Mouse (Mus musculus) midbrain, embryonic 15.5 days (tissue): ENCODE data around the gene Gas2l1. TPM values are rescaled to one million over a fixed set of nuclear protein-coding genes. Genes with fewer than 3 reads are reported as not detected.
"Not testable (repeated sequence)": the region's sequence is repeated elsewhere in the genome, so short reads cannot be mapped to it uniquely, and the experiment has no call there.

ENCODE experiments used
- ATAC-seq: fragments of 200-750 bp; cut with Nextera tagmentation; replicated peaks from 2 replicates; pipeline ENCODE4 v1.8.0; 2017; ENCODE audit warnings: moderate TSS enrichment
- H3K27ac ChIP-seq: fragments of 300-500 bp; sonication (generic); 2 replicates; pipeline ENCODE4 v1.5.1; 2015; ENCODE audit warnings: mild to moderate bottlenecking, inconsistent platforms
- H3K27me3 ChIP-seq: fragments of 300-500 bp; sonication (generic); replicated peaks from 2 replicates; pipeline ENCODE4 v1.6.1; 2015; ENCODE audit warnings: inconsistent platforms
- H3K36me3 ChIP-seq: fragments of 300-500 bp; sonication (generic); replicated peaks from 2 replicates; pipeline ENCODE4 v1.6.1; 2015; ENCODE audit warnings: inconsistent platforms
- H3K4me1 ChIP-seq: fragments of 300-500 bp; sonication (generic); 2 replicates; pipeline ENCODE4 v1.6.1; 2015; ENCODE audit warnings: inconsistent platforms
- H3K4me2 ChIP-seq: fragments of 300-500 bp; sonication (generic); 2 replicates; pipeline ENCODE4 v1.6.1; 2015; ENCODE audit warnings: inconsistent platforms, mild to moderate bottlenecking, moderate library complexity
- H3K4me3 ChIP-seq: fragments of 300-500 bp; sonication (generic); 2 replicates; pipeline ENCODE4 v1.5.1; 2015; ENCODE audit warnings: mild to moderate bottlenecking, inconsistent platforms
- H3K9ac ChIP-seq: fragments of 300-500 bp; sonication (generic); 2 replicates; pipeline ENCODE4 v1.6.1; 2015; ENCODE audit warnings: mild to moderate bottlenecking, inconsistent platforms
- H3K9me3 ChIP-seq: fragments of 300-500 bp; sonication (generic); 2 replicates; pipeline ENCODE4 v1.6.1; 2016; ENCODE audit warnings: inconsistent platforms
- WGBS: fragments of 180-500 bp; shearing (Covaris S2); methylation state at CpG from one replicate; pipeline ENCODE4 v1.1.7; 2015; ENCODE audit warnings: mixed read lengths; 5-methylcytosine and 5-hydroxymethylcytosine counted together
- polyA plus RNA-seq: library from polyadenylated mRNA; unstranded; fragments of >200 nt; fragmentation: Nextera tagmentation; extraction: Ambion mirVana; gene quantifications from 2 replicates; pipeline ENCODE4 v1.2.1, GENCODE M21; 2015

Gene Gas2l1
- polyA plus RNA-seq, 1 experiment from 2014 or later: 25.2 TPM

DNA sequence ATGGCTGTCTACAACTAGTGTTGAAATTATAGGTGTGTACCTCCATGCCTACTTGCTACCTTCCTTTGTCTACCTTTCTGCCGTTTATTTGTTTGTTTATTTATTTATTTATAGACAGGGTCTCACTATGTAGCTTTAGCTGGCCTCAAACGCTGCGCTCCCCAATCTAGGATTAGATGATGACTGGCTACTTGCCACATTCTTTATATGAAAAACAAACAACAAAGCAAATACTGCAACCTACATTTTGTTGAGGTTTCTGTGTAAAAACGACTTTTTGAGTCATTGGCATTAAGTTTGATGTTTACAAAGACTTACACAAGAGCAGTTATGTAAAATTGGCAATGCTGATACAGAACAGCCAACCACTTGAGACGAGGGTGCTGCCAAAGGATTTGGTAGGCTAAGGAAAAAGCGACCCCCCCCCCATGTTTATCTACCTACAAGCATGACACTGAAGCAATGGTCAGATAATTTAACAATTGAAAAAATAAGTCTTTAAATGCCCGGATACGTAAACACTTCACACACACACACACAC is 31.4 kb upstream of the Gas2l1 start:
- Histone ChIP-seq H3K36me3 (peaks cover 7% of the 10 kb centered on the region), H3K27me3 (no peaks in the 10 kb centered on the region), H3K4me1 (peaks cover 39% of the 10 kb centered on the region), H3K9me3 (no peaks in the 10 kb centered on the region), H3K9ac (no peak overlapping the region), H3K4me2 (peak overlapping the region; percentile 72), H3K4me3 (peak overlapping the region; percentile 66), H3K27ac (no peak overlapping the region)
- ATAC-seq: no peak
- WGBS: 68% methylated on average over 8 of the region's 8 CpGs

DNA sequence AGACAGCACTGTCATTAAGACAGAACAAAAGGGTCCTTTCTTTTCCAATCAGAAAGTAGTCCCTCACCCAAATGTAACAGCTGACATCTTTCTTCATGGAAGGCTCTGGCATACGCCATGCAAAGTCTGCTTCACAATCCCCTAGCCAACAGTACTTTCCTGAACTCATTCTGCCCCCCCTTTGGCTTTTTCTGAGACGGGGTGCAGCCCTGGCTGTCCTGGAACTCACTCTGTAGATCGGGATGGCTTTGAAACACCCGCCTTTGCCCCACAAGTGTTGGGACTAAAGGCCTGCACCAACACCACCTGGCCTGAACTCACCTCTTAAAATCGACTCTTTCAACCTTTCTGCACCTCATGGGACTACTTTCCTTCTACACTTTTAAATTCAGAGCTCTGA is 30.8 kb upstream of the Gas2l1 start:
- H3K9me3 ChIP-seq: no peaks in the 10 kb centered on the region
- 88% methylated on average over 5 of the region's 5 CpGs for WGBS
- peaks cover 33% of the 10 kb centered on the region for H3K4me1 ChIP-seq
- H3K36me3 ChIP-seq: peaks cover 12% of the 10 kb centered on the region
- no peak for ATAC-seq
- H3K27me3 ChIP-seq: no peaks in the 10 kb centered on the region
- no peak overlapping the region for H3K4me3 ChIP-seq
- no peak overlapping the region for H3K9ac ChIP-seq
- no peak overlapping the region for H3K27ac ChIP-seq
- no peak overlapping the region for H3K4me2 ChIP-seq

DNA sequence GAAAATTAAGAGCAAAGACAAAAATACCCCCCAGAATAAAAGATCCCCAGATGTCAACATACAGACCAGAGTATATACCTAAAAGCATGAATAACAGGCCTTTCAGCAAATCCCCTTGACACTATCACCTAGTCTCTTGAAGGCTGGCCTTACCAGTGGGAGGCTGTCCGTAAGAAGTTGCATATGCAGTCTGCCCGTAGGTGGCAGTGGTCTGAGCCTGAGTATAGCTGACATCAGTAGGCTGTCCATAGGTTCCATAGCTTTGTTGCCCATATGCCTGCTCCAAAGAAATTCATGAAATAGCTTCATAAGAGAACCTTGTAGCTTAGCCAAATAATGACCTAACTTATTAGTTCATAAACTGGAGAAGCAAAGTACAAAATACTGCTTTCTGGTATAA is 26.6 kb upstream of the Gas2l1 start:
- H3K36me3 ChIP-seq: peaks cover 36% of the 10 kb centered on the region
- no peak overlapping the region for H3K4me3 ChIP-seq
- H3K27me3 ChIP-seq: no peaks in the 10 kb centered on the region
- H3K9ac ChIP-seq: no peak overlapping the region
- 24% methylated on average over 2 of the region's 2 CpGs for WGBS
- H3K27ac ChIP-seq: no peak overlapping the region
- H3K4me2 ChIP-seq: no peak overlapping the region
- peaks cover 17% of the 10 kb centered on the region for H3K4me1 ChIP-seq
- H3K9me3 ChIP-seq: no peaks in the 10 kb centered on the region
- no peak for ATAC-seq

DNA sequence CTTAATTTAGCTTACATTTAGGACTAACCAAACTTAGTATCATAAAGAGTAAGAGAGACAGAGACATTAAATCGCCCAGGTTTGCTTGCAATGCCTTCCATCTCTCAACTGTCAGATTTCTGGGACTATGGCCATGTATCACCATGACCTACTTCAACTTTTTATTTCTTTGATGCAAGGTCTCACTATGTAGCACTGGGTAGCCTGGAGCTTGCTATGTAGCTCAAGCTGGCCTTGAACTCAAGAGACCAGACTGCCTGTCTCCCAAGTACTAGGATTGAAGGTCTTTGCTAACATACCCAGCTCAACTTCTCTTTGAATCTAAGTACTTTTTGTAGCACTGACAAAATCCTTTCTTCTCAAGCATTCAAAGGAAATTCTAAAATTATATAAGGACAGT is 24.0 kb upstream of the Gas2l1 start:
- H3K4me1 ChIP-seq: 0 out of 2 replicates have a peak, but pooled peaks cover 2% of the 10 kb centered on the region
- no peak for ATAC-seq
- WGBS: 91% methylated on average over 1 of the region's 1 CpGs
- no peak overlapping the region for H3K4me3 ChIP-seq
- H3K9ac ChIP-seq: no peak overlapping the region
- H3K9me3 ChIP-seq: no peaks in the 10 kb centered on the region
- no peak overlapping the region for H3K27ac ChIP-seq
- H3K36me3 ChIP-seq: peaks cover 61% of the 10 kb centered on the region
- no peak overlapping the region for H3K4me2 ChIP-seq
- no peaks in the 10 kb centered on the region for H3K27me3 ChIP-seq

DNA sequence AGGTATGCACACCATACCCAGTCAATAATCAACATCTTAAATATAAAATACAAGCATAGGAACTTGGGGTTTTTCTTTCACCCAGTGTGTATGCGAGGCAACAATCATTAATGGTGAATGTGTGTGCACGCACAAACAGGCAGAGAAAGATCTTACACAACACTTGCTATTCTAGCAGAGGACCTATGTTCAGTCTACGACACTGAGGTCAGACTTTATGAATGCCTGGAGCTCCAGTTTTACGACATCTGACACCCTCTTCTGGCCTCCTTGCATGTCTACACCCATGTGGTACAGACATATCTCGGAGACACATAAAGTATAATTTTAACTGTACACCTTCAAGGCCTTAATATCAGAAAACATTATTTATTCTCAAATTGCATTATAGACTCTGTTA is 11.7 kb upstream of the Gas2l1 start:
- not testable (repeated sequence) for H3K9ac ChIP-seq, H3K27ac ChIP-seq, H3K27me3 ChIP-seq, H3K4me1 ChIP-seq, ATAC-seq, H3K4me2 ChIP-seq, H3K9me3 ChIP-seq, H3K4me3 ChIP-seq
- H3K36me3 ChIP-seq: peaks cover 48% of the 10 kb centered on the region
- 81% methylated on average over 4 of the region's 5 CpGs for WGBS

DNA sequence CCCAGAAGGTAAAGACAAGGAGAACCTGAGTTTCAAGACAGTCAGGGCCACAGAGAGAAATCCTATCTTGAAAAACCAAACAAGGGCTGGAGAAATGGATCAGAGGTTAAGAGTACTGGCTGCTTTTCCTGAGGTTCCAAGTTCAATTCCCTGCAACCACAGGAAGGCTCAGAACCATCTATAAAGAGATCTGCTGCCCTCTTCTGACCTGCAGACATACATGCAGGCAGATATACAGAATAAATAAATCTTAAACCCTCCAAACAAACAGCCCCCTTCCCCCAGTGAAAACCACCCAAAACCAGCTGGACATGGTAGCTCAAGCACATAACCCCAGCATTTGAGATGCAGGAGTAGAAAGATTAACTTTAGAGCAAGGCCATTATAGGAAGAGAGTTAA is 10.6 kb upstream of the Gas2l1 start:
- Histone ChIP-seq H3K4me3 (no peak overlapping the region), H3K27ac (no peak overlapping the region), H3K27me3 (no peaks in the 10 kb centered on the region), H3K4me1 (no peaks in the 10 kb centered on the region), H3K9me3 (no peaks in the 10 kb centered on the region), H3K4me2 (no peak overlapping the region), H3K9ac (no peak overlapping the region), H3K36me3 (peaks cover 55% of the 10 kb centered on the region)
- ATAC-seq: no peak

DNA sequence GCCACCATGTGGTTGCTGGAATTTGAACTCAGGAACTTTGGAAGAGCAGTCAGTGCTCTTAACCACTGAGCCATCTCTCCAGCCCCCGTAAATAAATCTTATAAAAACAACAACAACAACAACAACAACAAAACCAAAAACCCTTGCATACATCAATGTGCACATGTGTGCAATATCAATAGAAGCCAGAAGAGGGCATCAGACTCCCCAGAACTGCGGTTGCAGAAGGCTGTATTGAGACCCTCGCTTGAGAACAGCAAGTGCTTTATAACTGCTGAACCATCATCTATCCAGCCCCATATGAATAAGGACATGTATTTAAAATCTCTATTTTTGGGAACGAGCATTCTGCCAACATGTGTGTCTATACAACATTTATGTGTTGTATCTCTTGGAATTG is 9.8 kb upstream of the Gas2l1 start:
- no peaks in the 10 kb centered on the region for H3K4me1 ChIP-seq
- H3K27me3 ChIP-seq: no peaks in the 10 kb centered on the region
- H3K9me3 ChIP-seq: no peaks in the 10 kb centered on the region
- H3K9ac ChIP-seq: no peak overlapping the region
- no peak overlapping the region for H3K4me3 ChIP-seq
- H3K36me3 ChIP-seq: peaks cover 54% of the 10 kb centered on the region
- H3K4me2 ChIP-seq: no peak overlapping the region
- no peak for ATAC-seq
- H3K27ac ChIP-seq: no peak overlapping the region
- 70% methylated on average over 4 of the region's 4 CpGs for WGBS

DNA sequence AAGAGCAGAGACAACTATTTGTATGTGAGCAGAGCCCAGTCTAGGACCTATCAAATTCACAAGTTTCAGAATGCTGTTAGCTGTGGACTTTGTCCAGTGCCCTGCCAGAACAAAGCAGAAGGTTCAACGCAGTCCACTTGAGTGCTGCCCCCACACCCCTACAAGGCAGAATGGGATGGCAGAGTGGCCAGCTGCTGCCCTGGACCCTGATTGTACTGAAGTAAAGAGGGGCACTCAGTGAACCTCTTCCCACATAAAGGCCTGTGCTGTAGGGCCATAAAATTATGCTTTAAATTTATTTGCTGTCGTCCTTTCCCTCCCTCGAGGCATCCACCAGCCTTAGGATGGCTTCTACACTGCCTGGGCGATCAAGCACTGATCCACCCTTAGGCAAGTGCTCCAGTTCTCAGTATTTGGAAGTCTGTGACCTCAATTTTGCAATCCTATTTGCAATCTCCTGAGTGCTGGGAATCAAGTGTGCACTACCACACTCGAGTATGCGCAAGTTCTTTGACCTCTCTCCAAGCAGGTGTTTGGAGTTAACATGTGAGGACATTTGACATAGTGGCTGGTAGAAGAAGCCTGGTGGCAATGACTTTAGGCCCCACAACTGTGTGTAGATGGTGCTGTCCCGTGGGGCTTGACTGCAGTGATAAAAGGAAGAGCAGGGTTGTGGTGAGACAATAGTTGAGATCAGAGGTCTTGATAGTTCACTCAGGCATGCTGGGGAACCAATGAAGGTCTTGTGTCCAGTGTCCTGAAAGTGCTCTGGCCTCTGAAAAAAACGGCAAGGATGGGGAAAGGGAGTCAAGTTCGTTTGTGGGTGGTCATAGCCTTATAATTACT is 3.2 kb upstream of the Gas2l1 start:
- H3K36me3 ChIP-seq: peaks cover 46% of the 10 kb centered on the region
- H3K27ac ChIP-seq: no peak overlapping the region
- no peaks in the 10 kb centered on the region for H3K9me3 ChIP-seq
- no peak overlapping the region for H3K4me3 ChIP-seq
- no peak overlapping the region for H3K4me2 ChIP-seq
- no peak overlapping the region for H3K9ac ChIP-seq
- peaks cover 19% of the 10 kb centered on the region for H3K4me1 ChIP-seq
- 86% methylated on average over 9 of the region's 9 CpGs for WGBS
- peaks cover 8% of the 10 kb centered on the region for H3K27me3 ChIP-seq
- ATAC-seq: no peak

DNA sequence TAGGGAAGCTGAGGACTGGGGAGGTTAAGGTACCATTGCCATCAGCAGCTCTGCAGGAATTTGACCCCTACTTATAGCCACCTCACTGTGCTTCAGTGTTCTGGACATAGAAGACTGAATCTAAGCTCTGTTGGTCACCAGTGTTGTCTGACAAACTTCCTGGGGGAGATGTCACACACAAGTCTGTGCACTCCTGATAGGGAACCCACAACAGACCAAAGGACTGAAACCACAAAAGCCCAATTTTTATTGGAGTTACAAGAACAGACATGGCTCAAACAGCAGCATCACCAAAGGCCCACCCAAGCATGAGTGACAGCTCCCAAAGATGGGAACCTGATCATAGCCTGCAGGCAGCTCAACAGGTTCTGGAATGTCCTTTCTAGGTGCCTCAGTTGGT is 1.9 kb upstream of the Gas2l1 start:
- Histone ChIP-seq H3K4me2 (no peak overlapping the region), H3K27ac (no peak overlapping the region), H3K27me3 (peaks cover 21% of the 10 kb centered on the region), H3K9ac (no peak overlapping the region), H3K9me3 (no peaks in the 10 kb centered on the region), H3K4me3 (no peak overlapping the region), H3K4me1 (peaks cover 32% of the 10 kb centered on the region), H3K36me3 (peaks cover 37% of the 10 kb centered on the region)
- ATAC-seq: no peak

DNA sequence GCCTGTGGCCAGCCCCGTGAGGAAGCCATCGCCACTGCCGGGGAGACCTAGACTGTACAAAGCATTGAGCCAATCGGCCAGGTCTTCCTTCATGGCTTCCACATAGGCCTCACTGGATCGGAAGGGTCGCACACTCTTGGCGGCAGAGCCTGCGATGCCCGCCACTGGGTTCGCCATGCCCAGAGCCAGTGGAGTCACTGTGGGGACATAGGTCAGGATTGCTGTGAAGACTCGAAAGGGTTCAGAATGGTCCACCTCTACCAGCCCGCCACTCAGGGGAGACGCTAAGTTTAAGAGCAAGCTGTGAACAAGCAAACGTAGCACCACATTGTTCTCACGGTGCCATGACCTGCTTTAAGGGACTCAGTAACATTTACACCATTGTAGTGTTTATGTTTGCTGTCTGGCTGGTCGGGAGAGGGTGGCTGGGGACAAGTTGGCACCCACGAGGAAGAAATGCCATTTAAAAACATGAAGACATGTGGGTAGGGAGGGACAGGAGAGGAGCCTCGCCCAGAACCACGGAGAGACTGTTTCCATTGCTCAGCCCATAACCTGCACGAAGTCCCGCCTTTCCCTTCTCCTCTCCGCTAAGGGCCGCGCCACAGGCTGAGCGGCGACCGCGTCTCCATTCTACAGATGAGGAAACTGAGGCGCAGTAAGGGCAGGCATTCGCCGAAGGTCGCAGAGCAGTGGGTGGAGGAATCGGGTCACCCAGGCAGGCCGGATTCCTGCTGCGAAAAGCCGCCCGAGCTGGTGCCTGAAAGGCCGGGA is 658 bp downstream of the Gas2l1 start:
- Histone ChIP-seq H3K9me3 (no peaks in the 10 kb centered on the region), H3K36me3 (peaks cover 17% of the 10 kb centered on the region), H3K4me2 (peak overlapping the region; percentile 80), H3K27me3 (peaks cover 46% of the 10 kb centered on the region), H3K9ac (peak overlapping the region; percentile 59), H3K4me3 (peak overlapping the region; percentile 88), H3K4me1 (peaks cover 50% of the 10 kb centered on the region), H3K27ac (0 out of 2 replicates have a peak overlapping the region, but pooled peaks have one; percentile 18)
- peak; percentile 31 for ATAC-seq
- WGBS: 13% methylated on average over 38 of the region's 38 CpGs

DNA sequence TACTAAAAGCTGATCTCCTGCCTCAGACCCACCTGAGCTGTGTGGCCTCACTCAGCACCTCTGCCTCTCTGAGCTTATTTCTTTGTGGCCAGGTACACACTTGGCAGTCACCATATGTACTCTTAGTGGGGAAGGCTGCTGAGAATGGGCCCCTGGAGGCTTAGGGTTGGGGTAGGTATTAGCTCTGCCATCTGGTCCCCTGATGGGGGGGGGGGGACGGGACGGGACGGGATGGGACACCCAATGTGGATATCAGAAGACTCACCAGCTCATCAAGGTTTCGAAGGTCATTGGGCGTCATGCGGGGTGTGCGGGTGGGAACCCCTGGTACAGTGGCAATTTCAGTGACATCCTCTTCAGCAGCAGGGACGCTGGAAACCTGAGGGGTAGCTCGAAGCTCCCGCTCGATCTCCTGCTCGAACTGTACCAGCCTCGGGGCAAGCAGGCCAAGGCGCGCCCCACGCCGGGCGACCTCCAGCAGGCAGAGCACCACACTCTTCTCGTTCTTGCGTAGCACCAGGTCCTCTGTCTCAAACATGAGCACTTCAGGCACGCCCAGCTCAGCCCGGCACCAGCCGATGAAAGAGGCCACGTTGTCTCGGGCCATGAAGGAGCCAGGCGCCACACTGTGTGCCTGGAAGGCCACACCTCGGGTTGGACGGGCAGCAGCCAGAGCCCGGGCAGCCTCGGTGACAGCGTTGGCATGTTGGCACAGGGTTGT is 1.4 kb downstream of the Gas2l1 start:
- peaks cover 56% of the 10 kb centered on the region for H3K4me1 ChIP-seq
- peak overlapping the region; percentile 88 for H3K4me3 ChIP-seq
- peaks cover 10% of the 10 kb centered on the region for H3K36me3 ChIP-seq
- no peak for ATAC-seq
- H3K9ac ChIP-seq: 0 out of 2 replicates have a peak overlapping the region, but pooled peaks have one; percentile 59
- peaks cover 53% of the 10 kb centered on the region for H3K27me3 ChIP-seq
- H3K27ac ChIP-seq: no peak overlapping the region
- no peaks in the 10 kb centered on the region for H3K9me3 ChIP-seq
- H3K4me2 ChIP-seq: peak overlapping the region; percentile 80
- WGBS: 54% methylated on average over 31 of the region's 31 CpGs
